ENCODE assay signal across 8 mouse cellular contexts in the genomic region with DNA sequence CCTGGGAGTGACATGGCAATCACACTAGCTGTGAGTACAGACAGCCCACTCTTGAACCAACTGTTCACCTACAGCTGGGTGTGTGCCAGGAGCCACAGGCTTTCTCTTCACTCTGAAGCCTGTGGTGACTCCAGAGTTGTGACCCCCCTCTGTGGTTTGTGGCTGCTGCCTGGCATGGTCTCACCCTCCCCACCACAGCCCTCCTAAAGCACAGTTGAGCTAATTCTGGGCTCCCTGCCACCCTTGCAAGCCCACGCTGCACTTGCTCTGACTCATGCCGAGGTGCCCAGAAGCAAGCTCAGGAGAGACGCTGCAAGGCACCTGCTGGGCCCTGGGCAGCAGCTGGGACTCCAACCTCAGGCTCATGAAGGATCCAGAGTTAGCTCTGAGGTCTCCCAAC. TPM values are rescaled to one million over a fixed set of nuclear protein-coding genes. Genes with fewer than 3 reads are reported as not detected.
DNase-seq lines count a peak whose midpoint lies in the region; ATAC-seq lines count a peak whose summit lies in the region.

No protein-coding gene starts in this region.

- 78% methylated on average over 3 of the region's 3 CpGs for WGBS in intestine, embryonic 16.5 days
- 52% methylated on average over 3 of the region's 3 CpGs for WGBS in forebrain, embryonic 16.5 days

- H3K4me2 ChIP-seq in intestine, embryonic 16.5 days (ENCODE audit: low read depth, low read length) = no peak overlapping the region
- no peak overlapping the region for H3K4me2 ChIP-seq in forebrain, embryonic 16.5 days (ENCODE audit: low read length)

- no peaks in the 10 kb centered on the region for H3K36me3 ChIP-seq in intestine, embryonic 16.5 days (ENCODE audit: control insufficient read depth, insufficient read depth, low read length)
- H3K36me3 ChIP-seq in forebrain, embryonic 16.5 days (ENCODE audit: control insufficient read depth, insufficient read depth) = no peaks in the 10 kb centered on the region

- no peak overlapping the region for H3K4me3 ChIP-seq in intestine, embryonic 16.5 days (ENCODE audit: low read length)
- H3K4me3 ChIP-seq in forebrain, embryonic 16.5 days (replicated peaks; ENCODE audit: low read length) = no peak overlapping the region

- H3K27me3 ChIP-seq in intestine, embryonic 16.5 days (replicated peaks; ENCODE audit: control insufficient read depth, insufficient read depth, low read length) = no peaks in the 10 kb centered on the region
- no peaks in the 10 kb centered on the region for H3K27me3 ChIP-seq in forebrain, embryonic 16.5 days (replicated peaks; ENCODE audit: control insufficient read depth, insufficient read depth, low read length)

- H3K4me1 ChIP-seq in intestine, embryonic 16.5 days (ENCODE audit: control insufficient read depth, insufficient read depth, low read length) = peaks cover 11% of the 10 kb centered on the region; the same call in 1 of the 2 replicates
- peaks cover 4% of the 10 kb centered on the region; the same call in 1 of the 2 replicates for H3K4me1 ChIP-seq in forebrain, embryonic 16.5 days (replicated peaks; ENCODE audit: control insufficient read depth, insufficient read depth, low read length)

- H3K9ac ChIP-seq in intestine, embryonic 16.5 days (ENCODE audit: low read depth, low read length) = no peak overlapping the region
- no peak overlapping the region for H3K9ac ChIP-seq in forebrain, embryonic 16.5 days (replicated peaks; ENCODE audit: low read depth, low read length)

- no peak for ATAC-seq in intestine, embryonic 16.5 days
- ATAC-seq in forebrain, embryonic 16.5 days = no peak; the same call in 1 of the 2 replicates

- no peak overlapping the region for H3K27ac ChIP-seq in intestine, embryonic 16.5 days (ENCODE audit: low read length)
- H3K27ac ChIP-seq in forebrain, embryonic 16.5 days (ENCODE audit: low read length) = no peak overlapping the region

- DNase-seq in adrenal gland, postnatal 10 days = peak; percentile 38
- no peak for DNase-seq in adrenal gland, adult 18-20 months (ENCODE audit: low spot score in 2 of 2)
- DNase-seq in right cerebral cortex, adult 18-20 months = peak; percentile 92
- DNase-seq in right cerebral cortex, postnatal 4 days = no peak
- peak; percentile 28 for DNase-seq in lung, postnatal 10 days
- DNase-seq in thymus, postnatal 4 days = peak; percentile 61

- no peaks in the 10 kb centered on the region for H3K9me3 ChIP-seq in intestine, embryonic 16.5 days (ENCODE audit: control insufficient read depth, low read length)
- no peaks in the 10 kb centered on the region for H3K9me3 ChIP-seq in forebrain, embryonic 16.5 days (ENCODE audit: control insufficient read depth, low read length)

RNA-seq across cellular contexts. Expression of gene 2010300C02Rik, which starts 23.0 kb away (rescaled TPM):
- total RNA-seq in adrenal gland, postnatal 10 days (2021) = 1 to 10 TPM; 2.9 TPM
- 1 to 10 TPM; 2.1 to 3.5 TPM for total RNA-seq in adrenal gland, adult 18-20 months (2021)
- 11.1 and 12.6 TPM in 2 replicates for polyA plus RNA-seq in intestine, embryonic 16.5 days (2015; fragmentation: Nextera tagmentation; extraction: Ambion mirVana)
- polyA plus RNA-seq in forebrain, embryonic 16.5 days (2015; fragmentation: Nextera tagmentation; extraction: Ambion mirVana) = 2.6 and 3.5 TPM in 2 replicates

Comparison
In these comparisons a context has a peak if more than half of its experiments do, and no peak if none do; other contexts are left out.
1. DNase-seq: peak in adrenal gland, postnatal 10 days (single experiment), right cerebral cortex, adult 18-20 months (single experiment), lung, postnatal 10 days (single experiment) and thymus, postnatal 4 days (single experiment); none in adrenal gland, adult 18-20 months (0 of 2) and right cerebral cortex, postnatal 4 days (single experiment).